Mouse (Mus musculus): ENCODE measurements around the gene Creg2. TPM values are rescaled to one million over a fixed set of nuclear protein-coding genes. Genes with fewer than 3 reads are reported as not detected.

Creg2 gene
- polyA plus RNA-seq, 1 experiment from 2014 or later = 0.05 TPM

- ATAC-seq (ENCODE audit: insufficient read depth) (no peak), DNase-seq (peak; percentile 24)
- Histone ChIP-seq H3K4me1 (ENCODE audit: insufficient read depth) (0 out of 2 replicates have a peak, but pooled peaks cover 4% of the 10 kb centered on the region), H3K9ac (no peak overlapping the region), H3K9me3 (ENCODE audit: low read depth, low read length) (no peaks in the 10 kb centered on the region), H3K27me3 (ENCODE audit: insufficient read depth, low read length) (no peaks in the 10 kb centered on the region), H3K27ac (ENCODE audit: low read depth) (no peak overlapping the region), H3K36me3 (ENCODE audit: insufficient read depth) (no peaks in the 10 kb centered on the region), H3K4me2 (no peak overlapping the region), H3K4me3 (ENCODE audit: low read depth, low read length) (no peak overlapping the region)
- TF ChIP-seq CTCF (IDR thresholded peaks at IDR 0.05; ENCODE audit: low read depth) = no peak
- WGBS = 47% methylated on average over 6 of the region's 6 CpGs
These were observed 37.3 kb upstream of the Creg2 start for GRCm38 (mm10) chr1:39688573-39688972.

DNA sequence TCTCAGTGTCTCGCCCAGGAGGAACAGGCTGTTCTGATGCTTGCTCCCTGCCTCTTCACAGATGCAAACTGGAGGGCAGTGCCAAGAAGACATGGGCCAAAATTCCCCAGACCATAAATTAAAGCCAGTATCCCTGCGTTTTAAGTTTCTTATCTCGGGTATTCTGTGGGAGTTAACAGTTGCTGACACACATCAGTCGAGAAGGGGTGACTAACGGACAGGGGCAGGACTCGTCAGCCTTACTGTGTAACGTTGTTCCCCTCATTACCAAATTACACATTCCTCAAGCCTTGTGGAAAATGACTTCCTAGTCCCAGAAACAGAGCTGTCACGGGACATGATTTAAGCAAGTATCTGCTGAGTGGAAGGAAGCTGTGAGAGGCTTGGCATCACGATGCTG lies 36.0 kb upstream of the Creg2 start:
- H3K27ac ChIP-seq (ENCODE audit: low read depth) = no peak overlapping the region
- H3K9ac ChIP-seq = no peak overlapping the region
- no peak overlapping the region for H3K4me2 ChIP-seq
- no peak overlapping the region for H3K4me3 ChIP-seq (ENCODE audit: low read depth, low read length)
- 0 out of 2 replicates have a peak, but pooled peaks cover 4% of the 10 kb centered on the region for H3K4me1 ChIP-seq (ENCODE audit: insufficient read depth)
- DNase-seq (no peak), ATAC-seq (ENCODE audit: insufficient read depth) (no peak)
- no peak for TF ChIP-seq CTCF (IDR thresholded peaks at IDR 0.05; ENCODE audit: low read depth)
- WGBS = 44% methylated on average over 9 of the region's 9 CpGs
- H3K36me3 ChIP-seq (ENCODE audit: insufficient read depth) = no peaks in the 10 kb centered on the region
- H3K27me3 ChIP-seq (ENCODE audit: insufficient read depth, low read length) = no peaks in the 10 kb centered on the region
- no peaks in the 10 kb centered on the region for H3K9me3 ChIP-seq (ENCODE audit: low read depth, low read length)

GRCm38 (mm10) chr1:39685841-39686240 lies 34.6 kb upstream of the Creg2 start:
- DNase-seq (peak; percentile 95), ATAC-seq (ENCODE audit: insufficient read depth) (peak; percentile 81)
- H3K9ac ChIP-seq = no peak overlapping the region
- TF ChIP-seq CTCF (IDR thresholded peaks at IDR 0.05; ENCODE audit: low read depth) = peak; percentile 88
- H3K27me3 ChIP-seq (ENCODE audit: insufficient read depth, low read length) = no peaks in the 10 kb centered on the region
- H3K36me3 ChIP-seq (ENCODE audit: insufficient read depth) = no peaks in the 10 kb centered on the region
- H3K4me1 ChIP-seq (ENCODE audit: insufficient read depth) = 0 out of 2 replicates have a peak, but pooled peaks cover 4% of the 10 kb centered on the region
- no peak overlapping the region for H3K4me2 ChIP-seq
- H3K9me3 ChIP-seq (ENCODE audit: low read depth, low read length) = no peaks in the 10 kb centered on the region
- no peak overlapping the region for H3K27ac ChIP-seq (ENCODE audit: low read depth)
- WGBS = 0% methylated on average over 1 of the region's 1 CpGs
- H3K4me3 ChIP-seq (ENCODE audit: low read depth, low read length) = no peak overlapping the region

- 91% methylated on average over 5 of the region's 5 CpGs for WGBS
- DNase-seq (no peak), ATAC-seq (ENCODE audit: insufficient read depth) (no peak)
- H3K4me3 ChIP-seq (ENCODE audit: low read depth, low read length) = no peak overlapping the region
- H3K9me3 ChIP-seq (ENCODE audit: low read depth, low read length) = no peaks in the 10 kb centered on the region
- H3K36me3 ChIP-seq (ENCODE audit: insufficient read depth) = no peaks in the 10 kb centered on the region
- TF ChIP-seq CTCF (IDR thresholded peaks at IDR 0.05; ENCODE audit: low read depth) = no peak
- H3K9ac ChIP-seq = no peak overlapping the region
- H3K4me1 ChIP-seq (ENCODE audit: insufficient read depth) = 0 out of 2 replicates have a peak, but pooled peaks cover 4% of the 10 kb centered on the region
- H3K4me2 ChIP-seq = no peak overlapping the region
- H3K27ac ChIP-seq (ENCODE audit: low read depth) = no peak overlapping the region
- no peaks in the 10 kb centered on the region for H3K27me3 ChIP-seq (ENCODE audit: insufficient read depth, low read length)
These were observed 30.4 kb upstream of the Creg2 start for GRCm38 (mm10) chr1:39681638-39682037.

- H3K27me3 ChIP-seq (ENCODE audit: insufficient read depth, low read length) = no peaks in the 10 kb centered on the region
- no peak overlapping the region for H3K9ac ChIP-seq
- no peak for ATAC-seq (ENCODE audit: insufficient read depth)
- DNase-seq = no peak
- H3K36me3 ChIP-seq (ENCODE audit: insufficient read depth) = no peaks in the 10 kb centered on the region
- H3K4me2 ChIP-seq = no peak overlapping the region
- no peaks in the 10 kb centered on the region for H3K9me3 ChIP-seq (ENCODE audit: low read depth, low read length)
- TF ChIP-seq CTCF (IDR thresholded peaks at IDR 0.05; ENCODE audit: low read depth) = peak; percentile 48
- H3K4me3 ChIP-seq (ENCODE audit: low read depth, low read length) = no peak overlapping the region
- WGBS = 65% methylated on average over 6 of the region's 6 CpGs
- no peaks in the 10 kb centered on the region for H3K4me1 ChIP-seq (ENCODE audit: insufficient read depth)
- no peak overlapping the region for H3K27ac ChIP-seq (ENCODE audit: low read depth)
These were observed 29.3 kb upstream of the Creg2 start for GRCm38 (mm10) chr1:39680546-39680945.

GRCm38 (mm10) chr1:39678883-39679282 lies 27.6 kb upstream of the Creg2 start:
- TF ChIP-seq CTCF (IDR thresholded peaks at IDR 0.05; ENCODE audit: low read depth) = no peak

DNA sequence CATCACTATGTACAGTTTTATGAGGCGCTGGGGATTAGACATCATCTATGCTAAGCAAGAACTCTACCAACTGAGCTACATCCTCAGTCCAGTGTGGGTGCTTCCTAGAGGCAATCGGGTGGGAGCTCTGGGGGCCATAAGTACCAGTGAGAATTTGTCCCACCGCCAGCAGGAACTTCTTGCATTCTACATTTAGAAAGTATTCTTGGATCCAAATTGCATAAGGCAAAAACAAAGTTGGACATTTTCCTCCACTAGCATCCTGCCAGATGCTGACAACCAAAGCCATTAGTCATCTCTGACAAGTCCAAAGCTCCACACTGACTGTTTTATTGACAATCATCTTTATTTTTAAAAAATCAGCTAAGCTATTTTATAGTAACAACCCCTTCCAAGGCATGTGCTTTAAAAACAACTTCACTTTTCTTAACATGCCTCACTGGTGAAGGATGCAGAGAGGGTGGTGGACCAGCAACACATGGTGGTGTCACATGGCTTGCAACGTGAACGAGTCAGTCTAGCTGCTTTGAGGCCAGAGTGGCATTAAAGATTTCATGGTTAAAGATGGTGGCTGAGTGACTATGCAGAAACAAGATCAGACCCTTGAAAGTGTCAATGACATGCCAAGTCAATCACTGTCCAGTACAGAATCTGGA lies 25.1 kb upstream of the Creg2 start:
- no peak for ATAC-seq (ENCODE audit: insufficient read depth)
- TF ChIP-seq CTCF (IDR thresholded peaks at IDR 0.05; ENCODE audit: low read depth) = no peak
- 74% methylated on average over 5 of the region's 5 CpGs for WGBS

More at GRCm38 (mm10) chr1:39678883-39679282, 27.6 kb upstream of the Creg2 start:
- 47% methylated on average over 8 of the region's 8 CpGs for WGBS
- H3K27ac ChIP-seq (ENCODE audit: low read depth) = no peak overlapping the region
- no peak overlapping the region for H3K4me3 ChIP-seq (ENCODE audit: low read depth, low read length)
- no peak for ATAC-seq (ENCODE audit: insufficient read depth)
- no peak overlapping the region for H3K4me2 ChIP-seq
- H3K27me3 ChIP-seq (ENCODE audit: insufficient read depth, low read length) = no peaks in the 10 kb centered on the region
- no peaks in the 10 kb centered on the region for H3K4me1 ChIP-seq (ENCODE audit: insufficient read depth)
- no peak for DNase-seq
- no peaks in the 10 kb centered on the region for H3K36me3 ChIP-seq (ENCODE audit: insufficient read depth)
- no peaks in the 10 kb centered on the region for H3K9me3 ChIP-seq (ENCODE audit: low read depth, low read length)
- H3K9ac ChIP-seq = no peak overlapping the region

More for the DNA sequence above, 25.1 kb upstream of the Creg2 start:
- no peak overlapping the region for H3K9ac ChIP-seq
- no peaks in the 10 kb centered on the region for H3K27me3 ChIP-seq (ENCODE audit: insufficient read depth, low read length)
- H3K4me3 ChIP-seq (ENCODE audit: low read depth, low read length) = no peak overlapping the region
- H3K27ac ChIP-seq (ENCODE audit: low read depth) = no peak overlapping the region
- H3K36me3 ChIP-seq (ENCODE audit: insufficient read depth) = no peaks in the 10 kb centered on the region
- no peak overlapping the region for H3K4me2 ChIP-seq
- no peak for DNase-seq
- H3K4me1 ChIP-seq (ENCODE audit: insufficient read depth) = no peaks in the 10 kb centered on the region
- no peaks in the 10 kb centered on the region for H3K9me3 ChIP-seq (ENCODE audit: low read depth, low read length)
